Mouse (Mus musculus) ovary, postnatal 36 days (tissue): ENCODE data around the gene Snrpd2.
A peak's percentile ranks its signal among the peaks of the same experiment; 100 is the strongest.

Experiments
- DNase-seq: peaks from one replicate; pipeline ENCODE4 v3.0.0; 2022; ENCODE audit warnings: low spot score, mixed read lengths

The Snrpd2 gene

DNA sequence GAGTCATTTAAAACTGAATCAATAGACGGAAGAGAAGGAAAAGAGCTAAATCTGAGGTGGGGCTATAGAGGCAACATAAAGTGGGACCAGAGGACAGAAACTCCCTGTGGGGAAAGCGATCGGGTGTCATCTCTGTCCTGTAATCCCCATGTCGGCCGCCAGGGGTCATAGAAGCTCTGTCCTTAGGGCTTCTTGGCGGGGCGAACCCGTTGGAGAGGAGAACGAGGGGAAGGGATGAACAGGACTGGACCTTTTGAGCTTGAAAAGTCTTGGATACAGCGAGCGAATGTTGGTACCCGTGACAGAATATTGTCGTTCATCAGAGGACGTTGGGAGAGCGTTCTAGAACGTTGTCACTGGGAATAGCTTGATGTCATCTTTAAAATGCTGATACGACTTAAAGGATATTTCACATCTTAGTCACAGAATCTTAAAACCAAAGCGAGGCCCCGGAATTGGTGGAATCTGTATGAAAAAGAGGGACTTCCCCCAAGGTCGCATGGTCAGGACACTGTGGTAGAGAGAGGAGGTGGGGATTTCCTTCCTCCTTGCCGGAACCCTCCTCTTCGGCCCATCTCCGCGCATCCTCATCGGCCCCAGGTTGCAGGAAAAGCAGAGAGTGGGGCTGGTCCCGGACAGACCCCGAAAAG is 29.0 kb downstream of the Snrpd2 start:
- DNase-seq: peak; percentile 73

DNA sequence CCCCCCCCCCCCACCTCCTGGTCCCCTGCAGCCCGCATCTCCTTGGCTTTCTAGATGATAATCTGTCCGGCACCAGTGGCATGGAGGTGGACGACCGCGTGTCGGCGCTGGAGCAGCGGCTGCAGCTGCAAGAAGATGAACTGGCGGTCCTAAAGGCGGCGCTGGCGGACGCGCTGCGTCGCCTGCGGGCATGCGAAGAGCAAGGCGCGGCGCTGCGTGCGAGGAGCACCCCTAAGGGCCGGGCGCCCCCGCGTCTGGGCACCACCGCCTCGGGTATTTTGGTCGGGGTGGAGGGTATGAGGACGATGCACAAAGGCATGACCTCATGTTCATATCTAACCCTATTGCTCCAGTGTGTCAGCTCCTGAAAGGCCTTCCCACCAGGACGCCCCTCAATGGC is 29.7 kb downstream of the Snrpd2 start:
- DNase-seq: peak; percentile 73

DNA sequence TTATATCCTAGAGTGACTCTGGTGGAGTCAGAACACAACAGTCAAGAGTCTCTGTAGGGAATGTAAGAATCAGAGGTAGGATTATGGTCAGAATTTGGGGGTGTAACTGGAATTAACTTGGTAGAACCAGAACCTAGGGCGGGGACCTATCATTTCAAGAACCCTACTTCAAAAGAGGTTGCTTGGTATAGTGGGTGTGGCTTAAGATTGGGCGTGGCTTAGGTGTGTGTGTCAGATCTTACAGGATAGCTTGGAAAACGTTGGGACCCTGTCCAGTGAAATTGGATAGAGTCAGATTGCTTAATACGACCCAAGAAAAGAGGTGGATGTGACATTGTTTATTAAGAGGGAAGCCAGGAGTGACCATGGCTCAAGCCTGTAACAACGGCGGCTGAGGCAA is 30.4 kb downstream of the Snrpd2 start:
- DNase-seq: no peak

DNA sequence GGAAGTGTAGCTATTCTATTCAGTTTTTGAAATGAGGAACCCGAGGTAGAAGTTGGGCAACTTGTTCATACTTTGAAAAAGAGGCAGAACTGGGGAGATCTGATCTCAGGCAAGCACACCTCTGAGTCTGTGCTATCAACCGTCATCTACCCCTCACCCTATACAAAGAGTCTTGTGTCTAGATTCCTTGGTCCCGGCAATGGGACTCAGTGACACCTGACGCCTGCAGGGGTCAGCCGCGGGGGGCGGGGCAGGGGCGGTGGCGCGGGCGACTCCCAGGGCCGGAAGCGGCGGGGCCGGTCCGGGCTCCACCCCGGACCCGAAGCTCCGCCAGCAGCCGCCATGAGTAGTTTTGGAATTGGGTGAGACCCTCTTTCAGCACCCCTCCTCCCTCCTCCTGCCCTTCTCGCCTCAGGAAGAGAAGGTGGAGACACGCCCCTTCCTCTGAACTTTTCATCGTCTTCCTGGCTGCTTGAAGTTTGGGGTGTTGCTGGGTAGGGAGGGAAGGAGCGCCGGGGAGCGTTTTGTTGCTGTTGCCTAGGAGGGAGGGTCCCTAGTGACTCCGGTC is 31.4 kb downstream of the Snrpd2 start:
- peak; percentile 58 for DNase-seq

DNA sequence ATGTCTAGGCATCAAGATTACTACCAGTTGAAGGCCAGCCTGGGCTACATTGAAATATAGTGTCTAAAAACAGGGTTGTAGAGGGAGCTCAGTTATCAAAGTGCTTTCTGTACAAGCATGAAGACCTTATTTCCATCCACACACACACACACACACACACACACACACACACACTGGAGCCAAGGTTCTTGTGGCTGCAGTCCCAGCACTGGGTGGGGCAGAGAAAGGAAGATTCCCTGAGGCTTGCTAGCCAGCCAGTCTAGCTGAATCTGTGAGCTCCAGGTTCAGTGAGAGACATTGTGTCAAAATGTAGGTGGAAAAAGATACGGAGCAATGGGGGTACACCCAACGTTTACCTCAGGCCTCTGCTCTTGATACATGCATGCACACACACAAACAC is 34.7 kb downstream of the Snrpd2 start:
- DNase-seq: no peak

DNA sequence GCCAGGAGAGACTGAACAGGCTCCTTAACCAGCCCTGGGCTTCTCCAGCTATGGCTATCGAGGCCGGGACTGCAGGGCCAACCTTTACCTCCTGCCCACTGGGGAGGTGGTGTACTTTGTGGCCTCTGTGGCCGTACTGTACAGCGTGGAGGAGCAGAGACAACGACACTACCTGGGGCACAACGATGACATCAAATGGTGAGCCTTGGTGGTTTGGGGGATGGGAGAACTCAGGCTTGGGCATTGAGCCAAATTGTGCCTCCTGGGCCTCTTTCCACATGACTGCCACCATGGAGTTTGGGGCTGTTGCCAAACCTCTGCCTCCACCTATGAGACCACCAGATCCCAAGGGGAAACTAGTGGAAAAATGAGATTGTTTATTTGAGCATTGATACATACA is 35.2 kb downstream of the Snrpd2 start:
- DNase-seq: no peak

DNA sequence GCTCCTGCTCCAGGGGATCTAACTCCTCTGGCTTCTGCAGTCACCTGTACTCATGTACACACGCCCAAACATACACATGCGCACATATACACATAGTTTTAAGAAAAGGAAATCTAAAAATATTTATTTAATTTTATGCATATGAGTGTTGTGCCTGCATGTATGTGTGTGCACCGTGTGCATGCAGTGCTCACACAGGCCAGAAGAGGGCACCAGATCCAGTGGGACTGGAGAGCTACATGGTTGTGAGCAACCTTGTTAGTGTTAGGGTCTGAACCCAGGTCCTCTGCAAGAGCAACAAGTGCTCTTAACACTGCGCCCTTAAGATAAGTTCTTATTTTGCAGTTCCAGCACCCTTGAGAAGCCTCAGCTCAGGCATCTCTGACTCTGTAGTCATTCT is 45.2 kb downstream of the Snrpd2 start:
- DNase-seq: no peak

DNA sequence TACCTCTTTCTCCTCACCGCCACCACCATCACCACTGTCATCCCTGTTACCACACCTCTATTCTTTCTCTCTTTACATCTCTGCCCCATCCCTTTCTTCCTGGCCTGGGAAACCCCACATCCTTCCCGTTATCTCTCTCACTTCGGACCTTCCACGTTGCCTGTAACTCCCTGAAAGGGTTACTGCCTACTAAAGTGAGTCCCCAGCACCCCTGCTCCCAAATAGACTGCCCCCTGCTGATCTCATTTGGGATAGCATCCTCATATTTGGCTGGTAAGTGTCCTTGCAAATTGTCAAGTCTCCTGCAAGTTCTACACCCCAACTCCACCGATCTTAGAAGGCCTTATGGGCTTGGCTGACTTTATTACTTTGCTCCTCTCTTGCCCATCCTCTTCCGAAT is 47.2 kb downstream of the Snrpd2 start:
- DNase-seq: no peak

DNA sequence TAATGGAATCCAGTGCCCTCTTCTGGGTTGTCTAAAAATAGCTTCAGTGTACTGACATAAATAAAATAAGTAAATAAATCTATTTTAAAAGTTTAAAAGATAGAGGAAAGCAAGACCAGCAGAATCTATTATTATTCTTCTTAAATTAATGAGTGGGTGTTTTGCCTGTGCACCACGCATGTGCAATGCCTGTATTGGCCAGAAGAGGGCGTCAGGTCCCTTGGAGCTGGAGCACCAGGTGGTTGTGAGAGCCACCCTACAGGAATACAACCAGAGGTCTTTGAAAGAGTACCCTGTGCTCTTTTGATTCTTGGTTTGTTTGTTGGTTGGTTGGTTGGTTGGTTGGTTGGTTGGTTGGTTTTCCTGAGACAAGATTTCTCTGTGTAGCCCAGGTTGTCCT is 48.5 kb downstream of the Snrpd2 start:
- DNase-seq: no peak

DNA sequence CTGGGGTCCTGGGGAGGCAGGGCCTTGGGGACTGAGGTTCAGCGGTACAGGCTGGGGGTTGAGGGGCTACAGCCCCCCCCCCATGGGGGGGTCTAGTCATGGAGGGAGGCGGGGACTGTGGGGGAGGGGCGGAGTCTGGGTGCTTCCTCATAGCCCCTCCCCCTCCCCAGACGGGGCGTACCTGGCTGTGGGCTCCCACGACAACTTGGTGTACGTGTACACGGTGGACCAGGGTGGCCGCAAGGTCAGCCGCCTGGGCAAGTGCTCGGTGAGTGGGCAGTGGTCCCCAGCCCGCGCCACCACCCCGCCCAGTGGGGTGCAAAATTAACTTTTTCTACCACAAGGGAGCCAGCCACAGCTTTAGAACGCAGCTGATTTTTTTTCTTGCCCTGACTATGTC is 52.1 kb downstream of the Snrpd2 start:
- DNase-seq: no peak

DNA sequence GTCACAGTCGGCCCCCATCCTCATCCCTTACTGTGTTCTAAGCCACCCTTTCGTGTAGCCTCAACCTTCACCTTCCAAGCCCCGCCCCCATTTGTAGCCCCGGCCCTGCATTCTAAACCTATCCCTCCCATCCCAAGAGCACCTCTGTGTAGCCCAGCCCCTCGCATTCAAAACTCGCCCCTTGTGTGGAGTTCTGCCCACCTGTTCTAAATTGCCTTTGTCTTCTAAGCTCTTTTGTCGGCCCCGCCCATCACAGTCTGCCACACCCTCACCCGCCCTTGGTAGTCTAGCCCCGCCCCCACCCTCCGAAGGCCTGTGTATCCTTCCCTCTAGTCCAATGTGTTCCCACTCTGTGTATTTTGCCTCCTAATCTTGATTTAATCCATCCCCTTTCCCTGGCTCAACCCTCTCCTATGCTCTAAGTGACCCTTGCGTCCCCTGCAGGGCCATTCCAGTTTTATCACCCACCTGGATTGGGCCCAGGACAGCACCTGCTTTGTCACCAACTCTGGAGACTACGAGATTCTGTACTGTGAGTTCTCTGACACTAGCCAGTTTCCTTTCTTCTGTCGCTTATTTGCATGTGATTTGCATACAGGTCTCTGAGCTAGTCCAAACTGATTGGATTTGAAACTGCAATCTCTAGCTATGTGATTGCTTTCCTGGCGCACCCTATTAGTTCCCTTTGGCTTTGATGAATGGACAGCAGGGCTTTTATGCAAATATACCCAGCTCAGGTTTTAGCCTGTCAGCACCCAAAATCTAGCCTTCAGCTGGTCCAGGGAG is 52.7 kb downstream of the Snrpd2 start:
- no peak for DNase-seq
